Mouse (Mus musculus) ZHBTc4 (cell line): Measurements from ENCODE around the gene Zfp64.

Experiments
- DNase-seq: peaks from one replicate; pipeline ENCODE4 v3.0.0-alpha.2; 2011; ENCODE audit warnings: low read depth, low spot score

Zfp64 gene

DNA sequence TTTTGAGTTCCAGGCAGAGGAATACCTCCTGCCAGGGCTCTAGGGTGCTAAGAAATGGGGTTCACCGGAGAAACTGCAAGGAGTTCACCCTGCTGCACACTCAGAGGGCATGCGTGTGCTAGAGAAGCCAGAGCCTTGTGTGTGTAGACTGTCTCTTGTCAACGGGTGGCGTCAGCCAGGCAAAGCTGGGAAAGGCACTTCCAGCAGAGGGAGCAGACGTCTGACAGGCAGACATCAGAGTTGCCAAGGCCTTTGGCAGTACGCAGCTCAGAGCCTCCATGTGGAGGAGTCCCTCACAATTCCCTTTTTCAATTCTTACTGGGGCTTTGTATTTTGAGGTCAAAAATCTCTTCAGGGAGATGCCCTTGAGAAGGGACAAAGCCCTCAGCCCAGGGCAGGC is 6.9 kb downstream of the Zfp64 start:
- peak; percentile 45 for DNase-seq

DNA sequence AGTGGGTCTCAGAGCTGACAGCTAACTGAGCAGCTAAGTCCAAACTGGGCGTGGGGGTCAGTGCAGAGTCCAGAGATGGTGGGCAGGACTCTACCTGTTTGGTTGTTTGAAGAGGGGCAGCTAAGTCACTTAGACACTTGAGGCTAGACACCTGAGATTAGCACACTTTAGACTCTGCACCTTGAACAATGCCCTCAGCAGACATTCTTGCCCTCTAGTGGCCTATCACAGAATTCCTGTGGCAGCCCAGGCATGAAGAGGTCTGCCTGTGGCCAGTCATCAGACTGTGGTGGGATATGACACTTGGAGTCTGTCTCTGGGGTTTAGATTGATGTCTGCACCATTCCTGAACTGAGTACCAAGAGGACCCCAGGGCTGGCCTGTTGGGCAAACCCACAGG is 7.7 kb downstream of the Zfp64 start:
- DNase-seq = peak; percentile 62

DNA sequence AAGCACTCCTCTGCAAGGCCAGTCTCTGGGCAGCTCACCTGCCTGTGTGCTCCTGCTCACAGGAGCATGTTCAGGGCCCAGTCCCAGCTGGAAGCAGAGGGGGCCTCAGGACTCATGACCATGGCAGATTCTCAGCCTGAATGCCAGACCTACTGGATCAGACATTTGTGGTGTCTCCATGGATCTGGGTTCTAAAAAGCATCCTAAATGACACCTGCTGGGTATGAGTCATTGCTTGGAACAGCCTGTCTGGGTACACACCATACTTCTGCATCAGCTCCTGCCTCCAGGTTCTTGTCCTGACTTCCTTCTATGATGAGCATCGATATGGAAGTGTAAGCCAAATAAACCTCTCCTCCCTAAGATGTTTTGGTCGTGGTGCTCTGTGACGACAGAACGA is 11.4 kb downstream of the Zfp64 start:
- no peak for DNase-seq

DNA sequence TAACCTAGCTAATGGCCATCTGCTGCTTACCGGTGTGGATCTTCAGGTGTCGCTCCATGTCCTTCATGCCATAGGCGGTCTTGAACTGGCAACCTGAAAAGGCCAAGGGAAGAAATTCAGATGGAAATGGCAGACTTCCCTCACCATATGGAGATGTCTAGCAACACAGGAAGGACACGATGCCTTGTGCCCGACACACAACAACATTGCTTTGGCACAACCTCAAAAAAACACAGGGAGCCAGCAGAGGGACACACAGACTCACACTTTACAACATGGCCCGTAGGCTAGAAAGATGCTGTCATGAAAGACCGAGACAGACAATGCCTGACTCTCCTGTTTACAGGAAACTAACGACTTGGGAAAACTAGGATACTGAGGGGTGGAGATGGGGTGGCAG is 15.4 kb downstream of the Zfp64 start:
- DNase-seq = no peak

DNA sequence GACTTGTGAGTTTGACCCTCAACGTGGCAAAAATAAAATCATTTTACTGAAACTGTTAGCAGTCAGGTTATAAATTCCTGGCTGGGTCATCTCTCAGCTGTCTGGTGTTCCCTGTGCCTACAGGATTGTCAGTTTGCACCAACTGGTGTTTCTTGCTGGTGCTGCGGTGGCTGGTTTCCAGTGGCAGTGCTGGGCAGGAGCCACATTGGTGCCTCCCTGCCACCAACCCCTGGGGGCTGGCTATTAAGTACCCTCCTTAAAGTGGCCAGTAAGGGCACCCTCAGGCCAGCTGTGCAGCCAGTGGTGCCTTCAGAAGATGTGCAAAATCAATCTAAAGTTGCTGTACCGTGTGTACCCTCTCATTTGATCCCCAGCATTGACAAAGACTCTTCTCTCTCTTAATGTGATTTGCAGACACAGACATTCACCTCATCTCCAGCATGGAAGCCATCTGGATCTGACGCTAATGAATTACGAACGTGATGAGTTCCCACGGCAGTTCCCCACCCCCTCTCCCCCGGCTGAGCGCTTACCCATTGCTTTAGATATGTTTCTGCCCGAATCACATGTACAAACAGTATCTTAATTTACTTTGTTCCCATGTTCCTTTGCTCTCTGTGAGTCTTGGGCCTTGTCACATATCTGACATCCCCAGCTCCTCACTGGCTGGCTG is 16.0 kb downstream of the Zfp64 start:
- DNase-seq = no peak

DNA sequence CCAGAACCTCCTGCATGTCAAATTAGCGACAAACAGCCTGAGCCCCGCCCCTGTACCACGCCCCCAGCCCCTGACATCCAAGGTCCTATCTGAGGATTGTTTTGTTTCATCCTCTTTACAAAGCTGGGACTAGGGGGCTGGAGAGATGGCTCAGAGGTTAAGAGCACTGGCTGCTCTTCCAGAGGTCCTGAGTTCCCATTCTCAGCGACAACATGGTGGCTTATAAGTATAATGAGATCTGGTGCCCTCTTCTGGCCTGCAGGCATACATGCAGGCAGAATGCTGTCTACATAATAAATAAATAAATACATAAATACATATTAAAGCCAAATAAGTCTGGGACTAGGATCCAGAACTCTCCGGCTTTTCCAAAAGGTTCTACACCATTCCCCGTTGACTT is 18.5 kb downstream of the Zfp64 start:
- DNase-seq = peak; percentile 60

DNA sequence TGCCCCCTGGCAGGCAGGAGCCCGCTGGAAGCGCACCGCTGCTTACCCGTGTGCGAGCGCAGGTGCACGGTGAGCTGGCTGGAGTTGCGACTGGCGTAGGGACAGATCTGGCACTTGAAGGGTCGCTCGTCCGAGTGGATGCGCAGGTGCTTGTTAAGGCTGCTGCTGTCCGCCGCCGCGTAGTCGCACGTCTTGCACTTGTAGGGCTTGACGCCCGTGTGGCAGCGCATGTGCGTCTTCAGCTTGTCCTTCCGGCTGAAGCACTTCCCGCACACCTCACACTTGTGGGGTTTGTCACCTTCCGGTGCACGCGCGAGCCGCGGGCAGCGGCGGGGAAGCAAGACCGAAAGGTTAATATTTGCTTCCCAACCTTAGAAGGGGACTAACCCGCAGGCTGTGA is 20.2 kb downstream of the Zfp64 start:
- DNase-seq = peak; percentile 64

DNA sequence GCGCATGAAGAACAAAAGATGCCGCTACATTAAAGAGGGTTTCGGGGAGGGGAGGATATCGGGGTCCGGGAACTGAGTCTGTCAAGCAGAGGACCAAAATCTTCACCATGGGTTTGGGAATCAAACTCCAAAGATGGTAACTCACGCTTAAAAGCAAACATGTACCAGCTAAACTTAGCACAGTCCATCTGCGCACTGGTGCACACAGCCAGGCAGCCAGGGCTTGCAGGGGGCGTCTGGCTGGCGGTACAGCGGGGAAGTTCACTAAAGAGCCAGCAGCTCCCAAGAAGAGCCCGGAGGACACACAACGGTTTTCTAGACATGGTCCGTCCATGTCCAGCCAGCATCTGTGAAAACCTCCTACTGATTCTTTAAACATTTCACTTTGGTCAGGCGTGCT is 23.7 kb downstream of the Zfp64 start:
- no peak for DNase-seq

DNA sequence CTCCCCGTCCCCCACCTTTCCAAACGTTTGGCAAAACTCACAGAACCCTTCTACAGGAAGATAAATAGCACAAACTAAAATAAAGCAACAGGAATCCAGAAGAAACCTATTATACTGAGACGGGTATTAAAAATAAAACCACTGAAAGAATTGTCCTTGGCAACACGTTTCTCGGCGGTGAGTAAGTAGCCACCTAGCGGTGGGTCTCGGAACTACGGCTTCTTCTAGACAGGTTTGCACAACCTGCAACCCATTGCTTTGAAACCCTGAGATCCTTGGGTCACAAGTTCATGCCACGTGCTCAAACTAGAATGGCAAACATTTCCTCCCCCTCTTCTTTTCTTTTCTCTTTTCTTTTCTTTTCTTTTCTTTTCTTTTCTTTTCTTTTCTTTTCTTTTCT is 25.7 kb downstream of the Zfp64 start:
- peak; percentile 93 for DNase-seq

DNA sequence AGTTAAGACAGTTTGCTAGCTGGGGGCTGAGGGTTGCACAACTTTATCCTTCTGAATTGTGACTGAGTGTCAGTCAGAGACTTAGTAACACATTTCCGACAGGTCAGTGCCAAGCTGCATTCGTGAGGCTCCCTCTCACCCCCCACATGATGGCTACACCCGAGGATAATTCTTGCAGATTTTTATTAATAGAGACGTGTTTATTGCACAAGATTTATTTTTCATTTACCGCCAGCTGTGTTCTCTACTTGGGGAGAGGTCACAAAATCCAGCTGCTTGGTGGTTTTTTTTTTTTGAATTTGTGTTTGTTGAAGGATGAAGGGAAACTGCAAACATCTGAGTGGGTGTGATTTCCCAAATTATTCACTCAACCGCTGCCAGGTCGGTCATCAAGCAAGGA is 28.0 kb downstream of the Zfp64 start:
- DNase-seq = no peak

DNA sequence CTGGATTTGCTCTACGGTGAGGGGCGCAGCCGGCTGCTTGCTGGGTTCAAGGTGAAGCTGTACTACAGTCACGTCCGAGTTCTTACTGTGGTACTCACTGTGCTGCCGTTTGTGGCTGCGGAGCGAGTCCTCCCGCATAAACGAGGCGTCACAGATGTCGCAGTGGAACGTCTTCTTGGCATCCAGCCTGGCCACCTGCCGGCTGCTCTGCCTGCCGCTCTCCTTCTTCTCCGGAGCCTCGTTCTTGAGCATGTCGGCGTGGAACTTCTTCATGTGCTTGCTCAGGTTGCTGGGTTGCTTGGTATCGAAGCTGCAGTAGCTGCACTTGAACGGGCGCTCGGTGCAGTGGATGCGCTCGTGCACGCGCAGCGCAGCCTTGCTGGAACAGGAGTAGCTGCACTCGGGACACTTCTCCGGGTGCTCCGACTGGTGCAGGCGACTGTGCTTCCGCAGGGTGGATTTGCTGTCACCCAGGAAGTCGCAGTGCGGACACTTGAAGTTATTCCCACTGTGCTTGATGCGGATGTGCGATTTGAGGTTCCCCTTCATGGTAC is 29.1 kb downstream of the Zfp64 start:
- peak; percentile 67 for DNase-seq

DNA sequence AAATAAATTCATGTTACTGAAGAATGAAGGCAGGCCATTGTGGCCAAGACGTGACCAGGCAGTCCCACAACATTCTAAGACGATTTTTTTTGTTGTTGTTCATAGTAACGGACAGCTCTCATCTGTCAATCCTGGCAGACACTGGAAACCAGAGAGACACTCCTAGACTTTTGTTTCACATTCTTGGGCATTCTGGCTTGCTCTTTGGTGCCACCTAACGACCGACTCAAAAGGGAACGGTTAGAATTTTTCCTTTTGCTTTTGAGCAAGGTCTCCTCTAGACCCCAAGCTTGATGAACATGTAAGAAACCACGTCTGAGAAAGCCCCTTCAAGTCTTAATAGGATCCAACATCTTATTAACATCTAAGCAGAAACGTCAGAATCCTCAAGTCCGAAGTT is 31.7 kb downstream of the Zfp64 start:
- DNase-seq = peak; percentile 79

DNA sequence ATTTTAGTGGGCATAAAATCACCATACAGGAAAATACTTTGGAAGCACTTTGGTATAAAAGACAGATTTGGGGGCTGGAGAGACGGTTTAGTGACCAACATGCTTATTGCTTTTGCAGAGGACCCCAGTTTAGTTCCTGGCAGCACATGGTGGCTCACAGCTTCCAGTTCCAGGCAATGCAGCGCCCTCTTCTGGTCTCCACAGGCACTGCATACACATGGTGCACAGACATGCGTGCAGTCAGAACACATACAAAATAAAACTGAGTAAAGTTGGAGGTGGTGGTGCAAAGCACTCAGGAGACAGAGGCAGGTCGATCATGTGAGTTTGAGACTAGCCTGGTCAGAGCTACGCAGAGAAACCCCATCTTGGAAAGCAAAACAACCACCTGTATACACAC is 32.9 kb downstream of the Zfp64 start:
- peak; percentile 75 for DNase-seq

DNA sequence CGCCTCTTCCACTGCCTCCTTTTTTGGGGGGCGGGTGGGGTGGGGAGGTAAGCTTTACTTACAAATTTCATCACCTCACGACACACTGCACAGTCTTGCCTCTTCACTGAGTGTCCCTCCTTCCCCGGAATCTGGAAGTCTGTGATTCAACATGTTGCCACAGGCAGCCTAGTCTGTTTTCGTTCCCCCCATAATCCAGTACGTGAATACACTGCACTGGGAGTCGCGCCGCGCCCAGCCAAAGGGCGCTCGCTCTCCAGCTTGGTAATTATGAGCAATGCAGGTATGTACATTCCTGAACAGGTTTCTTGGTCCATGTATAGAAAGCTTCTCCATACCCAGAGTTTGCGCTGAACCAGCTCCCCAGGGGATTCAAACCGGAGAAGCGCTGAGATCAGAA is 35.4 kb downstream of the Zfp64 start:
- DNase-seq = peak; percentile 54

DNA sequence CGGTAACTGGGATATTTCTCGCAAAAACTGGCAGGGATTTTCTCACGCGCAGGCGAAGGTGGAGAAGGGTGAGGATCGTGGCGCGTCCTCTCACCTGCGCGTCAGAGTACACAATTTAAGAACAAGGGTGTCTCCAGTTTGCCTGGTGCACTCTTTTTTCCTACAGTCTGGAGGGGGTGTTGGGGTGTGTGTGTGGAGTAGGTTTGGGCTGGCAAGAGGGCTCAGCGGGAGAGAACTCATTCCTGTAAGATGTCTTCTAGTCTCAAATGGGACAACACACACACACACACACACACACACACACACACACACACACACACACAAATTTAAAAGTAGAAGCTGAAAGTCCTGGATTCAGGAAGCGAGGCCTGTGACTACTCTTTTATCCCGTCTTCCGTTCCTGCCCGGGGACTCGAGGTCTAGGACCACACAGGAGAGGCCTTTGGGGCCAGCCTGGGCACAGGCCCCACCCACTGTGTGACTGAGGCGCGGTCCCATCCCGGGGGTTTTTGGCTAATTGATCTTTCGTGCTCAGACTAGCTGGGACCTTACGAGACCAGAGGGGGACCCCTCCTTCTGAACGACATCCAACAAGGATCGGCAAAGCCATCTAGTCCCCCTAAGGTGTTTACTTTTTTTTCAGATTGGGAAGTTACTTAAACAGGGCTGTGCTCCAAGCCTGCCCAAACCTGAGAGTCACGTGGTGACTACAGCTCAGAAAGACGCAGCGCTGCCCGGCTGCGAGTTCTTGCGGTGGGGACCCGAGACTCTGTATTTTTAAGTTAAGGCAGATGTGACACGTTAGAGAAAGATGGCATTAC is 42.3 kb downstream of the Zfp64 start:
- DNase-seq = peak; percentile 56

DNA sequence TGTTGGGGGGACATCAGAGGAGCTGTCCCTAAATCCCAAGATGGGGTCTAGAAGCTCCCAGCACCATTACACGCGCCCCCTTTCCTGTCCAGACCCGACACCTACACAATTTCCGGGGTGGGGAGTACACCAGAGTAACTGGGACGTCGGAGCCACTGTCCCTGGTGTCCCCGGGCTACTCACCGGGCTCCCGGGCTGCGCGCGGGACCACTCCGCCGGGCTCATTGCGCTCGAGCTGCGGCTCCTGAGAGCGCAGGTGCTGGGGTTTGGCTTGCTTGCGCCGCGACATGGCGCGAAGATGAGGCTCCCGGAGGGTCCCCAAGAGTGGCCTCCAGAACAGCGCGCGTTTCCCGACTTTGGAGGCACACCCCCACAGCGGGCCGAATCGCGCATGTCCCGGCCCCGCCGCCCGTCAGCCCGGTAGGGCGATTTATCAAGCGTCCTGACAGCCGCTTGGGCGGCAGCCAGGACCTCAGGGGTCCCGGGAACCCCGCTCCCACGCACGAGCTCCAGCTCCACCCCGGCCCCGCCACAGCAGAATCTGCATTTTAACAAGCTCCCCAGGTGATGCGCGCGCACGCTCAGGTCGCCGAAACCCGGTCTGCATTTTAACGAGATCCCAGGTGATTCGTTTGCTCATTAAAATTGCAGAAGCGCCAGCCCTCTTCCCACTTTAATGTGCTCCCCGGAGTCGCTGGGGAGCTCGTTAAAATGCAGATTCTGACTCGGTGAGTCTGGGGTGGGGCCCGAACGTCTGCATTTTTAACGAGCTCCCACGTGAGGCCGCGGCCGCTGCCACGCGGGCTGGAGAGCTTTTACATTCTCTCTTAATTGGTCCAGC is 43.1 kb downstream of the Zfp64 start:
- DNase-seq = peak; percentile 78

DNA sequence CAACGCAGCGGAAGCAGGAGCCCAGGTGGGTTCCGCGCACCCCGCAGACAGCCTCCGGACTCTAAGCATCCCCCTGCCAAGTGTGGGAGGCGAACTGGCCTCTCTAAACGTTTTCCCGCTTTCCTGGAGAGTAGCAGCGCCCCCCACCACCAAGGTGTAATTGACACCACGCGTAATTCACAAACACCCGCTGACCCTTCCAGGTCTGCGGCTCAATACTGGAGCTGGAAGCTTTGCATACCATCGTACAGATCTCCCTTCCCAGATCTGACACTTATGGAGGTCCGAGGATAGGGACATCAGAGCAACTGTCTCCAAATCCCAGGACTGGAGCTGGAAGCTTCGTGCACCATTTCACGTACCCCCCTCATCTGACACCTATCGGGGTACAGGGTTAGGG is 43.9 kb downstream of the Zfp64 start:
- no peak for DNase-seq

DNA sequence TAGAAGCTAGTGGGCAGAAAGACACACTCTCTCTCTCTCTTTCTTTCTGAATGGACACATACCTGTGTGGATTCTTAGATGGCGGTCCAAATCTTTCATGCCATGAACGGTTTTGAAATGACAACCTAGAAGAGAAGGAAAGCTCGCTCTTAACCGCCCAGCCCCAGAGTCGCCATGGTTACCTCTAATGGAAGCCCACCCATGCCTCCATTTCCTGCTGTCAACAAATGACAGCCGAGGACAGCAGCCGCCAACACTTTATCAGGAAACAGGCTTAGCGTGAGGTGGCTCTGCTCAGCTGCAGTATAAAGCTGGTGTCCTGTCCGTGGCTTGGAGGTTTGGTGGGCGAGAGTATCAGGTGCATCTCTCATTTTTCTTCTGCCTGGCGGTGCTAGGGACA is 49.4 kb downstream of the Zfp64 start:
- DNase-seq = no peak

DNA sequence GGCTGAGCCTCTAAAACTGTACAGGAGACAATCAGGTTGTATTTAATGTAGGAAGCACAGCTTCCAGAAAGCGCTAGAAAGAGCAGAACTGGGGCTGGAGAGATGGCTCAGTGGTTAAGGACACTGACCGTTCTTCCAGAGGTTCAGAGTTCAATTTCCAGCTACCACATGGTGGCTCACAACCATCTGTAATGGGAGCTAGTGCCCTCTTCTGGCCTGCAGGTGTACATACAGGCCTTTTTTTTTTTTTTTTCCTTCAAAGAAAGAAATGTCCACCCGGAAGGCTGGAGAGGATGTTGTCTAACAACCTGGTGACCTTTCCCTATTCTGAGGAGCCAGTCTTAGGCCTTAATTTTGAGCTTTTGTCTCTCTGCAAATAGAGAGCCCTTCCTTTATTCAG is 50.5 kb downstream of the Zfp64 start:
- DNase-seq = peak; percentile 70

DNA sequence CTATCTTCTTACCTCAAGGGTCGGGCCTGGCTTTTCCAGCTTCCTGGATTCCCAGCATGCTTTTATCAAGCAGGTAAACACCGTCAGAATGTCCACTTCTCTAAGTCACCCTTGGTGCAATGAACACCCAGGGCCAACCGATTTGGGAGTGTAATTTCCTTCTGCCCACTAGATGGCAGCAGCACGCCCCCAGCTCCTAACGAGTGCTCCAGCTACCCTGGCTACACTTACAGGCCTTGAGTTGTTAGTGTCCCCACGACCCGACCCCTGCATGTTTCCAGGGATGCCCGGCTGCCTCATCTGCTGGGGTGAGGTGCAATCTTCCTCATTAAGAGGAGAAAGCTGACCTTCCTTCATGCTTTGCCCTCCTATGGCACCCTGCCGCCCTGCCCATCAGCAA is 51.2 kb downstream of the Zfp64 start:
- peak; percentile 85 for DNase-seq

DNA sequence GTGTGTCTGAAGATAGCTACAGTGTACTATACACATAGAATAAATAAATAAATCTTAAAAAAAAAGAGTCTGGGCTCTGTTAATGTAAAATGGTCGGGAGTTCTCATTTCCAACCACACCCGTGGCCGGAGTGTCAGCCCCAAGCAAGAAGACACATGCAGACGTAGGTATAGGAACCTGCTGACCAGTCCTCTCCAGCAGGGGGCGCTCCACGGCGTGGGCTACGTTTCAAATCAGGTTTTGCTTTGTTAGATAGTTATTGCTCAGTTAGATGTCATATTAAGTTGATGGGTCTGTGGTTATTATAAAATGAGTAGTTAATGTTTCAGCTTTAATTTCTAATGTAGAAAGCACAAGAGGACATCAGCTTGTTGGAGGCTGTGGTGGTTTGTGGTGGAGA is 52.8 kb downstream of the Zfp64 start:
- peak; percentile 84 for DNase-seq

DNA sequence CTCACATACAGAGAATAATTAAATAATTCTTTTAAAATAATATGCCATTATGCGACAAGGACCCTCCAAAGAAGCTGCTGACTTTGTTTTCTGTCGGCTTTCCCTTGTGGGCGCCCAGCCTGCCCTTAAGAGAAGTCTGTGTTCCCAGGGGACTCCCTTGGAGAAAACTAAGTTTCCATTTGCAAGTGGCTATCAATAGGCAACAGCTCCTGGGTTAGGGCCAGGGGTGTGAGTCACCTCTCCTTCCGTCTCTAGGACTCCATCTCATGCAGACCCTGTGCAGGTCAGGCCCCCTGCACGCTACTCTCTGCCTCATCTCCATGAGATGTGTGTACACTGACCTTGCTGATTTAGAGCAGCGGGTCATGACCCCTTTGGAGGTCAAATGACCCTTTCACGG is 57.5 kb downstream of the Zfp64 start:
- DNase-seq = no peak
